Mouse (Mus musculus) thymus, adult 2 months (tissue): Measurements from ENCODE around the gene Sod3.

Source experiments
- CTCF ChIP-seq: fragments of 200-500 bp; IDR thresholded peaks from 2 replicates; pipeline ENCODE4 v1.5.1; 2012; ENCODE audit warnings: mild to moderate bottlenecking, control low read depth, low read length, moderate library complexity, borderline replicate concordance; ENCODE audit not compliant: control insufficient read depth, poor library complexity, insufficient read depth; ENCODE audit errors: extremely low read depth
- POLR2A ChIP-seq: fragments of 200-500 bp; IDR thresholded peaks from 2 replicates; pipeline ENCODE4 v1.6.1; 2012; ENCODE audit warnings: mild to moderate bottlenecking, low read length, control low read depth, moderate library complexity; ENCODE audit not compliant: control insufficient read depth, poor library complexity, insufficient read depth; ENCODE audit errors: extremely low read depth

GRCm38 (mm10) chr5:52388092-52388749 lies 24.6 kb downstream of the Sod3 start:
- no peak for TF ChIP-seq POLR2A
- TF ChIP-seq CTCF, result no peak
